14 mouse cellular contexts compared by ENCODE assay signal in the genomic region with DNA sequence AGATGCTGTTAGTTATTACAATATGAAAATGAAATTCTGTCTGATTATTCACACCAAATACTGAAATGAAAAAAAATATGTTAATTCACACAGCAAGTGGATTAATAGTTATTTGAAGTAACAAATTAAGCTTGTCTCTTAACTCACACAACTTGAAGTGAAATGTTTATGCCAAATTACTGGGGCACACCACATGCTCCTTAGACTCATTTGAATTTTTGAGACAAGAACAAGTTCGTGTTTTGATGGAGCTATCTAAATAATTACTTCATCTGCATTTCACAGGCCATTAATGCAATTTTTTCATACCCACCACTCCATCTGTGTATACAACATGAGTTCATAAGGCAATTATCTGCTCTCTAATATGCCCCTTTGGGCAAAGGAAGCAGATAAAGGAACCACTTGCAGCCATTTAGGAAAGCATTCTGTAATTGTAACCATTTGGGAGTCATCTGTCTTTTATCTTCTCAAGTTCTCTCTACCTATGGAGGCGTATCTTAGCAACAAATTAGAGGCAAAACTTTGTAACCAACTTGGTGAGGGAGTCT.
"Had no signal": no experiment of that assay in that cellular context is flagged by ENCODE, and none has a peak within 500 bp of the region (broad histone marks: within the 10 kb centered on the region; RNA-seq: fewer than 3 reads in every experiment).

No protein-coding gene starts in this region.

- H3K27me3 ChIP-seq: limb, embryonic 13.5 days; stomach, embryonic 15.5 days had no signal

- H3K4me3 ChIP-seq: limb, embryonic 13.5 days; myocyte; stomach, embryonic 15.5 days had no signal

- H3K4me2 ChIP-seq: limb, embryonic 13.5 days; stomach, embryonic 15.5 days had no signal

- H3K4me1 ChIP-seq: limb, embryonic 13.5 days; stomach, embryonic 15.5 days had no signal

- H3K36me3 ChIP-seq: limb, embryonic 13.5 days; stomach, embryonic 15.5 days had no signal

- H3K9me3 ChIP-seq: limb, embryonic 13.5 days; stomach, embryonic 15.5 days had no signal

- H3K27ac ChIP-seq: kidney, postnatal 0 days; limb, embryonic 13.5 days; liver, embryonic 14.5 days; stomach, embryonic 15.5 days had no signal

- H3K9ac ChIP-seq: limb, embryonic 13.5 days; liver, embryonic 14.5 days; stomach, embryonic 15.5 days had no signal

- DNase-seq: kidney, adult 8-10 months; kidney, postnatal 36 days; layer of hippocampus, adult 9-11 months; layer of hippocampus, postnatal 36 days; left cerebral cortex, postnatal 4 days; lung, adult 18-20 months; retina, postnatal 1 day; right cerebral cortex, postnatal 14 days; thymus, postnatal 36 days had no signal
